Mouse (Mus musculus) embryonic fibroblast, embryonic 13.5 days (primary cell): ENCODE measurements around the gene Cux1. TPM values are rescaled to one million over a fixed set of nuclear protein-coding genes. Genes with fewer than 3 reads are reported as not detected.

Source experiments
- H3K27ac ChIP-seq: 2 replicates; pipeline ENCODE4 v1.5.1; 2012; ENCODE audit warnings: low read length, control low read depth, inconsistent platforms; ENCODE audit not compliant: insufficient read depth
- H3K4me1 ChIP-seq: 2 replicates; pipeline ENCODE4 v1.6.1; 2011; ENCODE audit warnings: low read length; ENCODE audit not compliant: control insufficient read depth, insufficient read depth
- H3K4me3 ChIP-seq: 2 replicates; pipeline ENCODE4 v1.5.1; 2011; ENCODE audit warnings: mild to moderate bottlenecking, control low read depth, low read length; ENCODE audit not compliant: insufficient read depth
- CTCF ChIP-seq: IDR thresholded peaks from 2 replicates; pipeline ENCODE4 v1.5.1; 2011; ENCODE audit warnings: mild to moderate bottlenecking, control low read depth, low read length, moderate library complexity, borderline replicate concordance; ENCODE audit not compliant: insufficient read depth
- POLR2A ChIP-seq: IDR thresholded peaks from 2 replicates; pipeline ENCODE4 v1.6.1; 2011; ENCODE audit warnings: low read depth, mild to moderate bottlenecking, control low read depth, low read length, moderate library complexity
- polyA plus RNA-seq: library from polyadenylated mRNA; stranded (reverse); fragments of >200 nt; gene quantifications from 2 replicates; pipeline ENCODE4 v1.2.4, GENCODE M21; 2011; ENCODE audit warnings: low read depth; ENCODE audit not compliant: missing spikeins, insufficient read length

The Cux1 gene
- polyA plus RNA-seq, 1 experiment = 48.4 TPM

GRCm38 (mm10) chr5:136243851-136244761, 323.2 kb downstream of the Cux1 start:
- no peaks in the 10 kb centered on the region for H3K4me1 ChIP-seq
- TF ChIP-seq POLR2A (no peak), CTCF (no peak)
- no peak overlapping the region for H3K27ac ChIP-seq
- peak overlapping the region; percentile 61 for H3K4me3 ChIP-seq

GRCm38 (mm10) chr5:136241161-136241560, 326.1 kb downstream of the Cux1 start:
- TF ChIP-seq POLR2A = no peak
- no peak for TF ChIP-seq CTCF
- Histone ChIP-seq H3K4me1 (no peaks in the 10 kb centered on the region), H3K4me3 (no peak overlapping the region), H3K27ac (no peak overlapping the region)

GRCm38 (mm10) chr5:136240381-136240780, 326.9 kb downstream of the Cux1 start:
- no peak overlapping the region for H3K27ac ChIP-seq
- H3K4me1 ChIP-seq = no peaks in the 10 kb centered on the region
- H3K4me3 ChIP-seq = no peak overlapping the region
- TF ChIP-seq POLR2A = no peak
- TF ChIP-seq CTCF = no peak

- no peak overlapping the region for H3K4me3 ChIP-seq
- no peak for TF ChIP-seq CTCF
- TF ChIP-seq POLR2A = no peak
- no peak overlapping the region for H3K27ac ChIP-seq
- no peaks in the 10 kb centered on the region for H3K4me1 ChIP-seq
Measured at GRCm38 (mm10) chr5:136237607-136238006, 329.7 kb downstream of the Cux1 start.

GRCm38 (mm10) chr5:136236611-136237010, 330.7 kb downstream of the Cux1 start:
- no peak overlapping the region for H3K4me3 ChIP-seq
- TF ChIP-seq CTCF (no peak), POLR2A (no peak)
- H3K4me1 ChIP-seq = no peaks in the 10 kb centered on the region
- H3K27ac ChIP-seq = no peak overlapping the region

GRCm38 (mm10) chr5:136230348-136231035, 336.8 kb downstream of the Cux1 start:
- Histone ChIP-seq H3K4me3 (no peak overlapping the region), H3K4me1 (no peaks in the 10 kb centered on the region), H3K27ac (no peak overlapping the region)
- TF ChIP-seq POLR2A = no peak
- no peak for TF ChIP-seq CTCF

- TF ChIP-seq POLR2A (no peak), CTCF (no peak)
- Histone ChIP-seq H3K4me3 (no peak overlapping the region), H3K27ac (no peak overlapping the region), H3K4me1 (no peaks in the 10 kb centered on the region)
Measured at GRCm38 (mm10) chr5:136226246-136226876, 340.9 kb downstream of the Cux1 start.

GRCm38 (mm10) chr5:136218585-136218984, 348.7 kb downstream of the Cux1 start:
- no peak overlapping the region for H3K27ac ChIP-seq
- TF ChIP-seq CTCF (no peak), POLR2A (no peak)
- H3K4me1 ChIP-seq = no peaks in the 10 kb centered on the region
- no peak overlapping the region for H3K4me3 ChIP-seq

GRCm38 (mm10) chr5:136217932-136218381, 349.3 kb downstream of the Cux1 start:
- Histone ChIP-seq H3K27ac (no peak overlapping the region), H3K4me3 (no peak overlapping the region), H3K4me1 (no peaks in the 10 kb centered on the region)
- TF ChIP-seq CTCF (no peak), POLR2A (no peak)
